Mouse (Mus musculus) yolk sac, embryonic 10.5 days (tissue): ENCODE measurements around the gene Pde5a.

Source experiments
- DNase-seq: peaks from one replicate; pipeline ENCODE4 v3.0.0-alpha.2; 2017; ENCODE audit warnings: low spot score

Pde5a gene

DNA sequence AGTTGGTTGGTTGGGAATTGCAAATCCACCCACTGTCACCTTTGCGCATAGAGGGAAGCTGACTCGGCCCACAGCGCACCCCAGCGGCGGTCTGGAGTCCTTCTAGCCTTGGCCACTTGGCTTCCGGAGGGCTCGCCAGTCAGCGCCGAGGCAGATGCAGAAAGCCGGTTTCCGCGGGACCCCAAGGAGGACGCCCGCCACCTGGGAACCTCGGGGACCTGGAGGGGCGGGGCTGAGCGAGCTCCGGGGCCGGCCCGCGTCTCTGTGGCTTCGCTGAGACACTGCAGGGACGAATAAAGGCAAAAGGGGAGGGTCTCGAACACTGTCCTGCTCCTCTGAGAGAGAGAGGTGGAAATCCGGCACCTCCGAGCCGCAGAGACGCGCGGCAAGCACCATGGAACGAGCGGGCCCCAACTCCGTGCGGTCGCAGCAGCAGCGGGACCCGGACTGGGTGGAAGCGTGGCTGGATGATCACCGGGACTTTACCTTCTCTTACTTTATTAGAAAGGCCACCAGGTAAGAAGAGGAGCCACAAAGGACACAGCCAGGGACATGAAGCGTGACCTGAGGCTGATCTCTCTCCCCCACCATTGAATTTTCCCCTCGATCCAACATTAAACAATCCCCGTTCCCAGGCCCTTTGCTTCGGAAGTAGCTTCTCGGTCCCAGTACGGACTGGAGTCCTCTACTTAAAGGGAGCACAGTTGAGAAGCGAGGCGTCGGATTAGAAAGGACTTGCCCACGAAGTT, at the start of gene Pde5a:
Gene Pde5a (plus strand): TSS at position 96 of the 749 bp plus-strand sequence.
- DNase-seq, result peak; percentile 78

DNA sequence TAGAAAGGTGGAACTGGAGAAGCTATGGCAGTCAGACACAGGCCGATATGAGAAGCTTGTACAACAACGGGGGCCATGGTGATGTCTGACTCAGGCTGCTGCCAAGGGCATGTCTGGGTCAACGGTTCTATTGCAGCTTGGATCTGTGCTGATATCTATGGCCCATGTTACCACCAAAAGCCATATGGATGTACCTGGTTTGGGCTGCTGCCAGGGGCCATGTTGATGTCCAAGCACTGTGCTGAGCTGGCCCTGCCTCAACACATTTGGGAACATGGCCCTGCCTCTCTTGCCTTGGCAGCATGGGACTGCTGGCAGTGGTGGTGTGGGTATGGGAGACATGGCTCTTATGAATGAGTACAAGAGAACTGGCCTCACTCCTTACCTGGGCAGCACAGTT, 47.9 kb upstream of the Pde5a start:
- DNase-seq, result no peak

DNA sequence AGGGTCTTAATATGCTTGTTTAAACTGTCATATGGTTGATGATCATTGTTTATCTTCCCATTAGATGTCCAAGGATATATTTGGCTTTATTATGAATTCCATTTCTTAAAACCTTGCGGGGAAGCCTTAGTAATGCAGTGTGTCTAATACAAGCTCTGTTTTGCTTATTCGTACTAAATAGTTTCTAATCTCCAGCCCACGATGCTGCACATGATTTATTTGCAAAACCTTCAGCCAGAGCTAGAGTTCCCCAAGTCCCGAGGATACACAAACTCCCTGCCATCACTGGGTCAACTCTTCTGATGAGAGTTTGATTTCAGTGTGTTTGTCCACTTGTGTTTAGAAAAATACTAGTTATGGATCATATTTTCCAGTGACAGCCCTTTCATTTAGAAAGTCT, 46.4 kb upstream of the Pde5a start:
- DNase-seq, result no peak

DNA sequence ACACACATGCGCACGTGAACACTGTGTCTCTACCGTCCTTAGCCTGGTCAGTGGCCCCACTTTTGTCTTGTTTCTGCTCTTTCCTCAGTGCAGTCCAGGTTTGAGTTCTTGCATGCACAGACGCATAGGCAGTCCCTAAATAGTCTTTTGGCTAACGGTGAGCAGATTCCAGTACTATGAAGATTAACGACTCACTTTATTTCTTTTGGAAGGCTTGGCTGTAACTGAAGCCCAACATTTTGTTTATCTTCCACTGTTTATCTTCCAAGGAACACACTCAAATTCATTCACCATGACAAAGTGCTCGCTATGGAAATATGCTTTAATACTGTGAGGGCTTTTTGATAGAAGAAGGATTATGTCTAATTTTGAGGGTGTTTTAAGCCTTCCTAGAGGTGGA, 43.9 kb upstream of the Pde5a start:
- DNase-seq, result no peak

DNA sequence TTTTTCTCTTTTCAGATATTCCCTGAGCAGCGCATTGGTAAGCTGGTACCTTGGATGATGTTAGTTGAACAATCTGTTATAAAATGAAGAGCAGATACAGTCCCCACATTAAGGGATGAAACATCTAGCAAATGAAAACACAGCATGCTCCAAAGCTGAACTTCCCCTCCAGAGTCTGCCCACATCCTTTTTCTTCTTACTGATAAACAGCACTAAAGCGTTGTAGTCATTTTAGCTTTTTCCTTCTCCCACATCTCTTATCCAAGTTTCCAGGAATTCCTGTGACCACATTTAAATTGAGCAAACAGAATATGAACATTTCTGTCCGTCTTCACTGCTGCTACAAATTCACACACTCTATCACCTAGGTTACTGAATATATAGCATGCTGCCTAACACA, 35.7 kb upstream of the Pde5a start:
- DNase-seq, result no peak

DNA sequence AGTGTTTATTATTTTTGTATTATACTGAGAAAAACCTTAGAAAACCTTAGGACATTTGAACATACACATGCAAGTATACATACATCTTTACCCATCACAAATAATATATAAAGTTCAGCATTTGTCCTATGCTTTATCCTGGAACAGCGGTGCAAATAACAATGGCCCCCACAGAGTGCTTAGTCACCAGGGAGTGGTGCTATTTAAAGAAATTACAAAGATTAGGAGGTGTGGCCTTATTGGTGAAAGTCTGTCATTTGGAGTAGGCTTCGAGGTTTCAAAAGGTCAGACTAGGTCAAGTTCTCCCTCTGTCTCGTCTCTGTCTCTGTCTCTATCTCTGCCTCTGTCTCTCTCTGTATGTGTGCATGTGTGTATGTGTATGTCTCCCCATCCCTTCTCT, 32.9 kb upstream of the Pde5a start:
- no peak for DNase-seq

DNA sequence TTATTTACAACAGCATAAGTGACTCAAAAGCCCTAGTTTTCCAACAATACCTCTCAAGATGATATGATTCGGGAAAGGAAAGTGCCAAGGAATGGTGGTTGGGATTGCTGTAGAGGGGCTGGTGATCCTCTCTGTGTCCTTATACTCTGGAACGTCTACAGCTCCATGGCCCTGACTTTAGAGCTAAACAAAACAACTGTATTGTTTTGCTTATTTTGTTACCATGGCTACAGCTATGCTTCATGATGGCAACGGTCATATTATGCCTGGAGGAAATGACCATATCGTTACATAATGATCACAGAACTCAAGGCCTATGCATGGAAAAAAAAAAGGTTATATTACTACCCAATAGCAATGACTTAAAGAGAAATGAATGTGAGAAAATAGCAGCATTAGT, 32.1 kb upstream of the Pde5a start:
- no peak for DNase-seq

DNA sequence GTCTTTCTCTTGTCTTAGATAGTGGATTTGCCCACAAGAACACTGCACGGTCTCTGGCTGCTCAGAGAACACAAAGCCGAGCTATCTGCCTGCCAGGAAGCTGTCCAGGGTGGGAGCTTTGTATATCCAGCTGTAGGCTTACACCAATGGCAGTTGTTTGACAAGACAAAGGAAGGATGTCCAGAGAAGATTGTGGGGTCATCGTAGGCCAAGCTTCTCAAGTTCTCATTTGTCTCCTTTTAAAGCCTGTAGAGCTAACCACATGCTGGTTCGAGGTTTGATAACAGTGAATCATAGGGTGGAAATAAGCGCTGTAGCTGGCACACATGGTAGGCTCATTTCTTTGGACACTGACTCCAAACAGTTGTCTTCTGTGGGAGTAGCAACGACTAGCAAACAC, 24.5 kb upstream of the Pde5a start:
- no peak for DNase-seq

DNA sequence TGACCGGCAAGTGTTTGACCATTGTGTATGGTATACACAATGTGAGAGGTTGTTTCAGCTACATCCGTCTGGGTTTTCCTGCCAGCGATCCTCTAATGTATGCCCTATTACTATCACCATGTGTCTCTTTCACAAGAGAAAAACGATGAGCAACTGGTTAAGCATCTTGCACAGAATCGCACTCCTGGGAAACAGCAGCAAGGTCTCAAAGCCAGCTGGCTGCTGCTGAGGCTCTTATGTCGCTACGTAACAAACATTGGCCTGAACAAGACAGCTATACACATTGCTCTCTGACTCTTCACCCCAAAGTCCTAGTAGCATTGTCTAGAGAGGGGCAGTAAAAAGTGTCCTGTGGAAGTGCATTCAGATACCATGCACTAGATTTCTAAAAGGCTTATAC, 23.5 kb upstream of the Pde5a start:
- no peak for DNase-seq

DNA sequence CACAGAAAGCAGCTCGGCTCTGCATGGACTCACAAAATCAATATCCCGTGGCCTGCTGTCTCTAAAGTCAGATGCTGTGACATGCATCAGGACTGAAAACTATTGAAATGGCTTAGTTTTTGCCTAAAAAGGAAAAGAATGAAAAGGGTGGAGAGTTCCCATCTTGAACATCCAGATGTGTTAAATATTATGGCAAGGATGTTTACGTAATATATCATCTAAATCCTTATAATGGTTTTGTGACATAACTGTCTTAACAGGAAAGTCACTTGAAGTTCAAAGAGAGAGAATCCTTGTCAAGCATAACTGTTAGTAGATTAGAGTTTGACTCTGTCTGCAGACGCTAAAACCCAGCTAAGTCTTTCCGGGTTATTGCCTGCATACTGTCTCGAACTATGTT, 20.3 kb upstream of the Pde5a start:
- no peak for DNase-seq

DNA sequence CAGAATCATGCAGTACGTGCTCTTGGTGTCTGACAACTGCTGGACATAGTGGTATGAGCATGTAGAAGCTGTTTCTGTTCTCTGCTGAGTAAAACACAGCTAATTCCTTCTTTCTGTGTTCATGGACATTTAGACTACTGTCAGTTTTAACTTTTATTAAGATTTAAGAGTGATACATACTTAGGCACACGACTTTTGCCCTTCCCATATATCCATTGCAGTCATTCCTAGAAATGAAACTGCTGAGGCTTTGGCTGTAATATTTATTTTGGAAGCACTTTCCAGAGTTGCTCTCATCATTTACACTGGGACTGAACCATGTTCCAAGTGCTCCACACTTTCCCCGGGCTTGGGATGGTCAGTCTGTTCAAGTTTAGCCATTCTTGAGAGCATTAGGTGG, 18.6 kb upstream of the Pde5a start:
- DNase-seq, result no peak

DNA sequence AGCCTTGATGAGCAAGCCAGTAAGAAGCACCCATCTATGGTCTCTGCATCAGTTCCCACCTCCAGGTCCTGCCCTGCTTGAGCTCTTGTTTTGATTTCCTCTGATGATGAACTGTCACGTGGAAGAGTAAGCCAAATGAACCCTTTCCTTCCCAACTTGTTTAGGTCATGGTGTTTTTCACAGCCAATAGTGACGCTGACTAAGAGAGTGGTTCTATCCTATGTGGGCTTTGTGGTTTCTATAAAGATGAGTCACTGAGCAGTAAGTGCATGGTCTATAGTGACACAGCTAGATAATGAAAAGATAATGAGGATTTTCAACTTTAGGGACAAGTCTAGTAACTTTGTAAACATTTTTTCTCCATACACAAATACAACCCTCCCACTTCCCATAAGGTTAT, 10.1 kb upstream of the Pde5a start:
- DNase-seq, result no peak

DNA sequence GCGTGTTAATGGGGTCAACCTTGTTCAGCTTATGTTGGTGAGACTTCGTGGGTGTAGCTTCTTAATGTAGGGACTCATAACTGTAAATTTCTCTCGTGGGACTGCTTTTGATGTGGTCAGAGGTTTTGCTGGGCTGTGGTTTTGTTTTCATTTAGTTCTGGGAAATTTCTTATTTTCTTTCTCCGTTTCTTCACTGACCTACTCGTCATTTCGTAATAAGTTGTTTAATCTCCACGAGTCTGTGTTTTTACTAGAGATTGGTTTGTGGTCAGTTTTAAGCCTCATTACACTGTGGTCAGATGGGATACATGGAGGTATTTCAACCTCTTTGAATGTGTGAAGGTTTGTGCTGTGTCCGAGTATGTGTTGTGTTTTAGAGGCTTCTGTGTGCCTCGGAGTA, 7.2 kb upstream of the Pde5a start:
- no peak for DNase-seq

DNA sequence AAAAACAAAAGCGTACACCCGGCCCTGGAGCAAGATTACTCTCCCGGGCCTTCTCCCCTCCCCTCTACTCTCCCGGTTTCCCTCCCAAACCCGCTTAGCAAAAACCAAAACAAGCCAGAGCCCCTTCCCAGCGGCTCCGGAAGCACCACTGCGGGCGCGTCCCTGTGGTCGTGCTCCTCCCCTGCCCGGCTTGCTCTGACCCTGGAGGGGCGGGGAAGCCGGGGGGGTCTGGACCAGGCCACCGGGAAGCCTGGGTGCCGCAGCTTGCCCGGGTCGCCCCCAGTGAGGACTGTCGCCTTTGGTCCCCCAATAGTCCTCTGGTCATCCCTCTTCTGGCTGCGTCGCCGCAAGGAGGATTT, 833 bp downstream of the Pde5a start:
- DNase-seq, result peak; percentile 61

DNA sequence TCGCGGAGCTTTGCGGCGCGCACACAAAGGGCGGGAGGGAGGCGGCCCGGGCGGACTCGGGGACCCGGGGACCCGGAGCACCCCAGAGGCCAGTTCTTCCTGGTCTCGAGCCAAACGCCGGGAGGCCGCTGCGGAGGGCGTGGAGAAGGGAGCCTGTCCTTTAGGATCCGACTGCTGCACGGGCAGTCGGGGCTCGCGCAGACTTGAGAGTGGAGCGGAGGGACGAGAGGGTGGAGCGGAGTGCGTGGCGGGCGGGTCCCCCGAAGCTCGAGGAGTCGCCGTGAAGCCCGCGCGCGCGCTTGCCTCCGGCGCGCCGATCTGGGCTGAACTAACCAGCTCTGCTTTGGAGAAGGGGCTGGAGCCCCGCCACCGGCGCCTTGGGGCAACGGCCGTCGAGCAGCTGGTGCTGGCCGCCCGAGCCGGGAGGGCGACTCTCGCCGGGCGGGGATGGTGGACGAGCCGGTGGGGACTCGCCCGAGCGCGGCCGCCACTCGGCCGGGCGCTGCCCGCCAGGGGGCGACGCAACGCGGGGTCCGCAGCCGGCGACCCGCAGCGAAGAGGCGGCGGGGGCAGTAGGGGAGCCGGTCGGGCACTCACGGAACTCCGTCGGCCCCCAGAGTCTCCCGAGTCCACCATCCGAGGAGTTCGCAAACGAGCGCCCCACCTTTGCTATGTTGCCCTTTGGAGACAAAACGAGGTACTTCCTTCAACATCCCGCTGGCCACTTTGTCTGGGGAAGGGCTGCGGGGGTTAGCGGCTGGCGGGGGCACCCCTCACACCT, 1.4 kb downstream of the Pde5a start:
- peak; percentile 78 for DNase-seq

DNA sequence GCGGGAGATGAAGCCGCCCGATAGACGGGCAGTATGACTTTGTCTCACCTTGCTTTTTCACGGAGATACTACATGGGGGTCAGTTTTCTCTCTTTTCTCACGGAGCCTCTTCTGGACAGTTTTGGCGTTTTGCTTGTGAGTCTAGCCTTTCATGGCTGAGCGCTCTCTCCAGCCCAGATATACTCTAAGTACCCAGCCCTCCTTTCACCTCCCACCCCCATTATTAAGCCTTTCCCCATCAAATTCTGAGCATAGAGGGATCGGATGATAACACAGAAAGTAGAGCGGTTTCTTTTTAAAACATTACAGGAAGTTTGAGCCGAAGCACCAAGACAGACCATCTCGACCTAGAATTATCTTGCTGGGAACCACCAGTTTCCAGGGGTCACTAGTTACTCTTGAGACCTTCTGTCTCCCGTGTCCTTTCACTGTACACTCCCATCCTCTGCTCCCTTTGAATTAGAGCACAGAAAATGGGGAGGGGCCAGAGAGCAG, 2.0 kb downstream of the Pde5a start:
- no peak for DNase-seq

DNA sequence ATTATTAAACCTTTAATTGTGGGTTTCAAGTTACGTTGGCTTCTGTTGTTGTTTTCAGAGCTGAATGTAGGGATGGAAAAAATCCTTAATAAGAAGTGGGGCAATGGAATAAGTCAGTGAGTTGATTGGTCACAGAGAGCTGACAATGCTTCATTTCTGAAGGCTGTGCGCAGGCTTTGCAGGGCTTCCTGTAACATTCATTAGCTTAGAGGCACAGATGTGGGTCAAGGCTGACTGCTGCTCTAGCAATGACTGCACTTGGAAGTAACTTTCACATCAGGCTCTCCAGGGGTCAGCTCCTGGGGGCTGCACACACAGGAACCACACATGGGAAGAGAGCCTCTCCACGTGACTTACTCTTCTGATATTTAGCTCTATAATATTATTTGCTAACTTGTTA, 5.1 kb downstream of the Pde5a start:
- no peak for DNase-seq

DNA sequence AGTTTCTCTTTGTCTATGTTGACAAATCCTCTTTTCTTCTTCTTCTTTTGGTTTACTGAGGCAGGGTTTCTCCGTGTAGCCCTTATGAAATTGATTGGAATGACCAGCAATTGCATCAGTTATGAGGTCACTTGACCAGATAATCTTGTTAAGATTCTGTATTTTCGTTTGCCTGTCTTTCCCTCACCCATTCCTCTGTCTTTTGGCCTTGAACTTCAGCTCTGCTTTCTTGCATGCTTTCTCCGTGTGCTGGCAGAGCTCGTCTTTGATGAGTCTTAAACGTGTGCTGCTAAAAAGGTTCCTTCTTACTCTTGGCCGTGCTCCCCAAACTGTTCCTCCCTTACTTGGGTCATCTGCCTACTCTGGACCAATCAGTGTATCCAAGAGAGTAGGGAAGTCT, 5.6 kb downstream of the Pde5a start:
- DNase-seq, result no peak

DNA sequence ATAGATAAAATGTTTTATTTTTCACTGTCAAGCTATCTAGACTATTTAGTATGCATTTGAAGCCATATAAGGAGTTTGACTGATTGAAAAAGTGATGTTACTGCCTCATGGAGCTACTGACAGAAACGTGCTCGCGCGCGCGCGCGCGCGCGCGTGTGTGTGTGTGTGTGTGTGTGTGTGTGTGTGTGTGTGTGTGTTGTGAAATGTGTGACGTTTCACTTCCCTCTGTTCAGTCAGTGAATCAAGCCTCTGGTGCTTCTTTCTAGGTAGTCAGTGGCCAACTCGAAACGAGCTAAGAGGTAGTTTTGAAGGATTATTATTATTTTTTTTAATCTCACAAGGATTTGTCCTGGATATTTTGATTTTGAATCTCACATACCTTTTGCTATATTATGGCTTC, 10.7 kb downstream of the Pde5a start:
- no peak for DNase-seq

DNA sequence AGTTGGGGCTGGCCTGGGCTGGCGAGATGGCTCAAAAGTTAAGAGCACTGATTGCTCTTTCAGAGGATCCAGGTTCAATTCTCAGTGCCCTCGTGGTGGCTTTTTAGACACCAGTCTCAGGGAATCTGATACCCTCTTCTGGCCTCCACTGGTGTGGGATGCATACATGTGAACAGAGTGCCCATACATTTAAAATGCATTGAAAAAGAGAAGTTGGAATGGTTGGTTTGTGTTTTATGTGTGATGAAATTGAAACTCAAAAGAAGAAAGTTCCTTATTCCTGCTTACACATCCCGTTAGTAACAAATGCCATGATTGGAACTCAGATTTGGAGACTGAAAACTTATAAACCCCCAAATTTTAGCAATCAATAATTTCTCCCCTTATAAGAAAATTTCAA, 15.5 kb downstream of the Pde5a start:
- DNase-seq, result no peak

DNA sequence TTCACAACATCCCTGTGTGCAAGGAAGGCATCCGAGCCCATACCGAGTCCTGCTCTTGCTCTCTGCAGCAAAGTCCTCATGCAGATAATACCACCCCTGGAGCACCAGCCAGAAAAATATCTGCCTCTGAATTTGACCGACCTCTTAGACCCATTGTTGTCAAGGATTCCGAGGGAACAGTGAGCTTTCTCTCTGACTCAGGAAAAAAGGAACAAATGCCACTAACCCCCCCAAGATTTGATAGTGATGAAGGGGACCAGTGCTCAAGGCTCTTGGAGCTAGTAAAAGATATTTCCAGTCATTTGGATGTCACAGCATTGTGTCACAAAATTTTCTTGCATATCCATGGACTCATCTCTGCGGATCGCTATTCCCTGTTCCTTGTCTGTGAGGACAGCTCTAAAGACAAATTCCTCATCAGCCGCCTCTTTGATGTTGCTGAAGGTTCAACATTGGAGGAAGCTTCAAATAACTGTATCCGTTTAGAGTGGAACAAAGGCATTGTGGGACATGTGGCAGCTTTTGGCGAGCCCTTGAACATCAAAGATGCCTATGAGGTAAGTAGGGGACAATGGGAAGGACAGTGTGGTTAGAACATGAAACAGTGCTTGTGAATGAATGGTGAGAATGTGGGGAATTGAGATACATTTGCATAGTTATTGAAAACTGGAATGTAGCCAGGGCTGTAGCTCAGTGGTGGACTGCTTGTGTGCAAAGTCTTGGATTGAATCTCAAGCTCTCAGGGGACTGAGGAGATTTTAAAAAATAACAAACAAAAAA, 19.4 kb downstream of the Pde5a start:
- DNase-seq, result no peak

DNA sequence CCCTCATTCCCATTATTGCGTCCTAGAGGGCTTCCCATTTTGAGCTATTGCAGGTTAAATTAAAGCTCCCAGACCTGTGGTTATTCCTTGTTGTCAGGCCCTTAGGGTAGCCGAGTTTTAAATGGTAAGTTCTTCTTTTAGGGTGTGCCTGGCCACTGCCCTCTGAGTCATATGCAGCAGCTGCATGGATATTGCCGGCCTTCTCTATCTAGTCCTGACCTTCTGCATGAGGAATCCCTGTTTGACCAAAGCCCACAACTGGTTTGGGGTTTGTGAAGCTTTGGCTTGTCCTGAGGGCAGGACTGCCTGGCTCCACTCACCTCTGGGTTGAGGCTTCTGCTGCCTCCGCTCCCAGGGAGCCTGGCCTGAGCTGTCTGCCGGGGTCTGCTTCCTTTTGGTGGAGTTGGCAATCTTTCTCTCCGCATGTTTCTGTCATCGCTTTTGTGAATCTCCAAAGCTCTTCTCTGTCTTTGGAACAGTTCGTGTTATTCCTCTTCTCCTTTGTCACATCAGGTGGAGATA, 34.6 kb downstream of the Pde5a start:
- DNase-seq, result no peak

DNA sequence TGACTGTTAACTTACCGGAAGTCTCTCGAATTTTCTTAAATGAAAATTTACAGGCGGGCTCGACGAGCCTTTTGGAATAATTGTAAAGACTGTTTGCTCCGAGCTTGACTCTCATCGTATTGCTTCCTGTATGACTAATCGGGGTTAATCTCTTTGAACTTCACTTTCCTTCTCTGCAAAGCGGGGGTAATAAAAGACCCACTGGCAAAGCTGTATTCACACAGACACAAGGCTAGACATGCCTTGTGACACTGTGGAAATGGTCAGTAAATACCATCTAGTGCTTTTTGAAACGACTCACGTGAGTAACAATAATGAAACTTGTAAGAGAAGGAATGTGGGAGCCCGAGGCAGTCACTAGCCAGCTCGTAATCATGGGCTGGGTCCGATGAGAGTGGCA, 35.0 kb downstream of the Pde5a start:
- no peak for DNase-seq
